Mouse (Mus musculus) cerebellum, postnatal 4 days (tissue): ENCODE data around the gene Ano6.

Experiments used
- DNase-seq, 2 experiments: peaks; one replicate each; pipeline ENCODE4 v3.0.0; 2022; ENCODE audit warnings: low spot score in 2 of 2, mixed read lengths in 1 of 2

The Ano6 gene

DNA sequence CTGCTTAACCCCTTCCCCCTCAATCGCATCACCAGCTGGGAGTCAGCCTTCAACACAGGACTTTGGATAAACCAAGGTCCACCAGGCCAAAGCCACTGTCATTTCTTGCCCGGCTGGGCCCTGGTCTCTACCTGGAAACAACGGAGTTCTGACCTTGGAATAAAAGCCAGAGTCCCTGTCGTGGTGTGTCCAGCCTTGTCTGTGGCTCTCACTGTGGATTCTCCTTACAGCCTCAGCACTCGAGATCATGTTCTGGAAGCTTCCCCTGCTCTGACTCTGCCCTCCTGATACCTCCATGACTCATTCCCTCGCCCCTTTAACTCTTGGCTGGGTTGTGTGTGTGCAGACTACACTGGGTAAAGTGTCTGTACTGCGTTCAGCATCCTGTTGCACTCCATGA lies 180.0 kb downstream of the Ano6 start:
- DNase-seq: no peak

DNA sequence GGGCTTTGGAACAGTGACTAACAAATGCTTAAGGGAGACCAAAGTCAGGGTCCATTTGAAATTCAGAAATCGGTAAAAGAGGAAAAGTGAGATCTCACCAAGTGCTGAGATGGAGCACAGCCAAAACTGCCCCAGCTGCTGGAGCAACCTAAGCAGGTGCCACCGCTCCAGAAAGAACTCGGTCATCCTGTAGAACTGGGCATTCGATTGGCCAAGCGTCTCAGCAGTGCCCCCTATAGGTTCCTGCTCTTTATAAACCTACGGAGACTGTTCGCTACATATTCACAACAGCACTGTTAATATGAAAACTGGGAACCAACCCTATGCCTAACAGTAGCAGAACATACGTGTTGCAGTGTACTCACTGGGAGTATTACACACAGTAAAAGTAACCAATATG lies 180.7 kb downstream of the Ano6 start:
- DNase-seq: no peak

DNA sequence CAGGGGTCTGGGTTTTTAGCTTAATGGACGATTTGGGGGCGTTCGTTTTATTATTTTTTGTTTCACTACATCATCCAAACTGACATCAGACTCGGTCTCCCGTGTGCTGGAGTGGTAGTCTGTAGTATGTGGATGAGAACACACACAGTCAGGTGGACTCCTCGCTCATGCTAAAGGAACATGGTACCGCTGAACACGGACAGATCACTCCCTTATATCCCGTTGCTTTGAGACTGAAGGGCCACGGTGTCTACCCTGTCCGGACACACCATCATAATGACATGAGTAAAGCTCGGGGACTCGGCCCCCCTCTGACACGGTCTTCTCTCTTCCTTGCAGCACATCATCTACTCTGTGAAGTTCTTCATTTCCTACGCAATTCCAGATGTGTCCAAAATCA lies 181.5 kb downstream of the Ano6 start:
- DNase-seq: no peak

DNA sequence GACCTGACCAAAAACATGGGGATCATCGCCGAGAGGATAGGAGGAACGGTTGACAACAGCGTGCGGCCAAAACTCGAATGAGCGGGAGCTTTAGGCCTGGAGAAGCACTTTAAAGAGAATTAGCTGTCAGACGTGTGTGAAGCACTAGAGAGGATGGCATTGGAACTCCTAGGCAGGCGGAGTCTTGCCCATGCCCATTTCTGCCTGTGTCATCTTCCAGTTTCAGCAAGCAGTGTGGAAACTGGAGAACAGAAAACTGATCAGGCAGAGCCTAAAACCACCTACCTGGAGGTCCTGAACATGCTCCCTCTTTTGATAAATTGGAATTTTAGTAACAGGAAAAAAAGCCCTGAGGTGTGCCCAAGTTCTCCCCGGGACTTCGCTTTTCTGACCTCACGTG lies 182.0 kb downstream of the Ano6 start:
- no peak for DNase-seq

DNA sequence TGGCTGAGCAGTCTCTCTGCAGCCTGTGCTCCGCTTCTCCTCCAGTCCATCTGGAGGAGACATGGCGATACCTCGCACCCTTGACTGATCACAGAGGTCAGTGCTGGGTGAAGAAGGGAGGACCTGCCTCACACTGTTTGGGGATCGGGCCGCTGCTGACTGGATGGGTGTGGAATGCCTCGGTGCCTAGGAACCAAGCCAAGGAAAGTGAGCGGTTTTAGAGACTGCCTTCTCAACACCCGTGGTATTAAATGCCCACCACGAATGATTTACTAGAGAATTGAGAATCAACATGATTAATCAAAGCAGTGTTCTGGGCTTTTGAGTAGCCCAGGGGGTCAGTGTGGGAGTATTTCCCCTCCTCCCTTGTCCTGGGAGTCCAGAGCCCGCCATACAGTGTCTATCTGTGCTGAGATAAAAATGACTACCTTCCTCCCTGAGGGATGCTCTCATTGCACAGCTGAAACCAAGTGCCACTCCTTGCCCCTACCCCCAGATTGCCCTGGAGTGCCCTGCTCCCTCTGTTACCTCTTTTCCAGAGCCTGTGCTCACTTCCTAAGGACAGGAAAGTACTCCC lies 183.5 kb downstream of the Ano6 start:
- DNase-seq: no peak

DNA sequence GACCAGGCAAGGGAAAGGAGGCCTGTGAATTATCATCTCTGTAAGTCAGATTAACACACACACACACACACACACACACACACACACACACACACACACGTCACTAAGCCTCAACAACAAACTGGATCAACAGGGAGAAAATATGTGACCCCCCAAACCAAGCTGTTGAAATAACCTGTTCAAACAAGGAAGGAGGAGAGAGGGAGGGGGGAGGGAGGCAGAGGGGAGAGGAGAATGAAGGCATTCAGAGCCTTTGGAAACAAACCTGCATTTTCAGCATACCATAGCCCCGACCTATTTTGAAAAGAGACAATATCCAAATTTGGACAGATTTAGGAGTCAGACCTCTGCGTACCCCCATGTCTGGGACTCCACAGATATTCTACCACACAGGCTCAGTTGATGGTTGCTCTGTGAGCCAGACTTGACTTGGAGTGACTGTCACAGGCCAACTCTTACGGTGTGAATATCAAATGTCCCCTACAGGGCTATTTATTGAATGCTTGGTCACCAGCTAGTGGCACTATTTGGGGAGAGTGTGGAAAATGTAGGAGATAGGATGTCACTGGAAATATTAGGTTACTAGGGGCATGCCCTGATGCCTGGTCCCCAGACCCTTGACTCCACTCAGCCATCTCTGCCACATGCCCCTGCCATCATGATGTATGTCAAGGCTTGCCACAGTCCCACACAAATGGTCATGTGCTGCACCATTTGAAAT lies 185.7 kb downstream of the Ano6 start:
- no peak for DNase-seq

DNA sequence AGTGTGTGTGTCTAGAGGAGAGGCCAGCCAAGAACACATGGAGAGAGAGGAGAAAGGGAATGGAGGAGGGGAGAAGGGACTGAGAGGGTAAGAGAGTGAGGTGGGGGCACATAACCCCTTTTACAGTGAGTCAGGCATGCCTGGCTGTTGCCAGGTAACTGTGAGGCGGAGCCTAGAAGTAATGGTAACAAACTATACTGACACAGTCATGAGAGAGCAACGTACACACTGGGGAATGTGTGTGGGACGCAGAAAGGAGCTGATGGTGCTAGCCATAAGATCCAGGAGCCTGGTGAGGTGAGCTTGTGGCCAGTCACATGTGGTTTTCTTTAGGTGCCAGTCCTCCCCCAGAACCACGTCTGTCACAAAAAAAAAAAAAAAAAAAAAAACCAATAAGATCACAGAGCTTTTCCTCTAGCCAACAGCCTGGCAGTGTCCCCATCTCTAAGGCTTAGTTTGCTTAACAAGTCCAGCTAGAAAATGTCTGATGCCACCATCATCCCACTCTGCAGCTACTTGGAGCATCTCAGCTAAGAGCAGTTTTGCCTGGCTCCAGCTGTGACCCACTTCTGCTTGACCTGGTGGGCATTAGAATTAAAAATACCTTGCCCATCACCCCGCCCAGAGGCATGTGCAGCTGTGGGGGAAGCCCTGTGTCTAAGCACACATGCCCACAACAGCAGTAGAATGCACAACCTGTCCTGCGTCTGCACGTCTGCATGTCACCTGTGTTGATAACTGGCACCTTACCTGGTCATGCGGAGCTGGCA lies 186.7 kb downstream of the Ano6 start:
- no peak for DNase-seq

DNA sequence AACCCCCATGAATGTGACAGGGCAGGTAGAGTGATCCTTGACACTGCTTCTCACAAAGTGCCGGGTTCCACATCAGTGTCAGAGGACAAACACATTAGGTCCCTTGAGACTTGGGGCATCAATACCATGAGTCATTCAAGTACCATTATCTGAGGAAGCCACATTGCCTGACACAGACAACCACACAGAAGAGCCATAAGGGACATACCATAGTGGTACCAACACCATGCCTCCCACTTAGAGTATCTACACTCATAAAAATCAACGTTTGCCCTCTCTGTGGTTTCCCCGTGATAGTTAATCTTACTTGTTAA lies 187.3 kb downstream of the Ano6 start:
- no peak for DNase-seq

DNA sequence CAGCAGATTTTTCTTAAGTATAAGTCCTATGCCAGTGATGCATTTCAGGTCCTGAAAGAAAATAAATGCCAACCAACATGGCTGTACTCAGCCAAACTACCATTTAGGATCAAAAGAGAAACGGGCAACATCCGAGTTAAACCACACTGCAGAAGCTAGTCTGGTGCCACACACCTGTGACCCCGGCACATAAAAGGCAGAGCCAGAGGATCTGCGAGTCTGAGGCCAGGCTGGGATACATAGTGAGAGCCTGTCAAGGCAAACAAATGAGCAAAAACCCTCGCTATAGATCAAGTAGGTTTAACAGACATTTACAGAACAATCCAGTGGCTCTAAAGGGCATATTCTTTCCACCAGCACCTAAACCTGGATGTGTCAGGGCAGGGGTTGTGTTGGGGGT lies 190.0 kb downstream of the Ano6 start:
- DNase-seq: no peak

DNA sequence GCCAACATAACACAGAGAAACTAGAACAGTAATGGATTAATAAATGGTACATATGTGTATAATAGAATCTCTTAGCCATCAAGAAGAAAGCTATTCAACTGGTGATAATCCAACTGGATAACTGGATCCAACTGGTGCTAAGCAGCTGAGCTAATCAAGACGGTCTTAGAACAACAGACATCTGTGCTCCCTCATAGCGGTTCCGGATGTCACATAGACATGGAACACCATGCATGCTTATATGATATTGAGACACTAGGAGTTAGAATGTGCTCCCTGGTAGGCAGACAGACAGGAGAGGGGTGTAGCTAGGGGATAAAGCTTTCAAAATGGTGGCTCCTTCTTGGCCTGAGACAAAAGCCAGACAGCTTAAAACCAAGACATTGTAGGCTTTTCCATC lies 197.3 kb downstream of the Ano6 start:
- DNase-seq: no peak

DNA sequence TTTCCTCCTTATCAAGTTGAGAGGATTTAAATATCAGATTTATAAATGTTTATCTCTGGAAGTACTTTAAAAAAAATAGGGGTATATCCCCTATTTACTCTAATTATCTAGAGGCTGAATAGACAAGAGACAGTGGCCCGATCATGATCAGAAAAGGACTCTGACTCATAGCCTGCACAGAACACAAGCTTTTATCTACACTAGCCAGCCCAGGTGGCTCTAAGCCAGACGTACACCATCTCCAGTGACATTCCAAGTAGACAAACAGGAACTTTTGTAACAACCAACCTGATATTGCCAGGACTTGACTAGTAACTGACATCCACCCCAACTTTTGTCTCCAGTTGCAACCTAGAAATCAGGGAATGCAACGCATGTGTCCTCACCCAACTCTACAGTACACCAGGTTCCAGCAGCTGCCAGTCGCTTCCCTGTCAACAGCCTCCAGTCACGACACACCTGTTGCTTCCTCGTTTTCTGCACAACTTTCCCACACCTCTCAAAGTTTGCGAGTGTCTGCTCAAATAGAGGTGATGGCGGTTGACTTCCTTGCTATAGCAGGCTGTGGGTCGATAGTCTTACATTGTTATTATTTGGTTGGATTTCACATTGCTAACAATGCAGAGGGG lies 199.0 kb downstream of the Ano6 start:
- DNase-seq: no peak

DNA sequence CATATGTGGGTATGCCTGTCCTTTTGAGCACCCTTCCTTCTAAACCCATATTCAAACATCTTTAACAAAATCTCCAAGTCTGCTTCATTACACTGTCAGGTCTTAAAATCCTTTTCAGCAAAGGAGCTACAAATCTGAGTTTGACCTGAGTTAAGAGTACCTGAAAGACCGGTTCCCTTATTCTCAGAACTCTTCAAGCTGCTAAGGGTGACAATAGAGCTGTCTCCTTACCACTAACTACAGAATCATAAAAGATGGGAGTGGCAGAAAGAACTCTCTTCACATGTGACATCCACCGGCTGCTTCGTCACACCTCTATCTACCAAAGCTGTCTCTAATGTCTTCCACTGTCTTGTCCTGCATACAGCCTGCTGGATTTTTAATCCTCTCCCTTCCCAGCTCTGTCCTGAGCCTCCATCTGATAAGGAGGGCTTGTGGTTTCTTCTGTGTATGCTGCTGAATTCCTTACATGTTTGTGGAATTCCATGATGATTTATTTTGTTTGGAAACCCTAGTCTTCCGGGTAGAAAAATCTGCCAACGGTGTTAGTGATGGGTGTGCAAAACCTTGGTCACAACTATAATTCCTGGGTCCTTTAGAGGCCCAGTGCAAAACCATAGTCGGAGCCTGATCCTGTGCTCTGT lies 212.4 kb downstream of the Ano6 start:
- DNase-seq: no peak

DNA sequence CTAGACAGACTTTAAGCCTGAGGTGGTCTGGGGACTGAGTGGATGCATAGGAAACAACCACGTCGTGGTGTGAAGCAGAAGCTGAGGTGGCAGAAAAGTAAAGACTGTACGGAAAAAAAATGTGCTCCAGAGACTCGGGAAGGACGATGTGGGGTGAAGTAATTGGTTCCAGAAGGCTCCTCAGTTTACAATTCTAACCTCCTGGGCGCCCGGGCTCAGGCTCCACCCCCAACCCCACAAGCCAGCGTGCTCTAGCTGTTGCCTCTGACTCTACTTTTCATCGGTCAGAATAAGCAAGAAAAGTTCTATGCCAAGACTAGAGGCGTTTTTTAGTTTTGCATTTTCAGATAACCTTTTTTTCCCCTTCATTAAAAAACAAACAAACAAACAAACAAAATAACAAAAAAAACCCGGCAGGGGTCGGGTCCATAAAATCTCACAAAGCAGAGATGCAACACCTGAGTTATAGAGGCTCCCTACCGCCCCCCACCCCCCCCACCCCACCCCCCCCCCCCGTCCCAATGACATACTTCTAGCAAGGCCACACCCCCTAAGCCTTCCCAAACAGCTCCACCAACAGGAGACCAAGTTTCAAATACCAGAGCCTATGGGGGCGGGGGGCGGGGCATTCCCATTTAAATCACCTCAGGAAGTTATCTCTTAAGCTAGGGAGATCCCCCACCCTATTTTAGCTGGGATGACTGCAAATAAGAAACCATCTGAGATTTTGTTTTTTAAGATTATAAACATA lies 221.2 kb downstream of the Ano6 start:
- DNase-seq: no peak

DNA sequence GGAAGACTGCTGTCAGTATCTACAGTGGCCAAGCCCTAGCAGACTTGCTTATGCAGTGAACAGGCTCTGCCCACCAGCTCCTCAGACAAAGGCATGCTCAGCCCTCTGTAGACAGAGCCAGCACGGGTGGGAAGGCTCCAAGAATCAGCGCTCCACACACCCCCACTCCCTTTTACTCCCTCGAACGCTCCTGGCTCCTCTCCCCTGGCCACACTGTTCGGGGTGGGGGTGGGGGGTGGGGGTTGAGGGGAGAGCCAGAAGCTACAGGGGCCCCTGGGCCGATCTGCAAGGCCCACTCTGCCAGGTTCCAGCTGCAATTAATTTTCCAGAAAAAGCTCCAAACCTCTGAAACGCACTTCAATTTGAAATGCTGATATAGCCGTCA lies 221.7 kb downstream of the Ano6 start:
- no peak for DNase-seq

DNA sequence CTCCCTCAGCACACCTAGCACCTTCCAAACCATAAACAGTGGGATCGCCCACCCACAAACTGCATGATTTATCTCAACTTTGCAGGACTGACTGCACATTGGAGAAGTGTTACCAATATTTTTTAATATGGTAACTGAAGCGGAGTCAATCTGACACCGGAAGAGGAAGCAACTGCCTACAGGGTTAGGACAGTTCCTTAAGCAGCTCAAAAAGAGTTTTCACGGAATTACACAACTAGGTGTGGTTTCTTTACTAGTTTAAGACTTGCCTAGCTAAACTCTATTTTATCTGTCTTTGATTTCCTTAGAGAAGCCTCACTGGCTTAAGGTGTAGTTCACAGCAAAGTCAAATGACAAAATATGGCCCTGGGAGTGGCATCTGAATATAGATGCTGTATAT lies 223.9 kb downstream of the Ano6 start:
- DNase-seq: no peak

DNA sequence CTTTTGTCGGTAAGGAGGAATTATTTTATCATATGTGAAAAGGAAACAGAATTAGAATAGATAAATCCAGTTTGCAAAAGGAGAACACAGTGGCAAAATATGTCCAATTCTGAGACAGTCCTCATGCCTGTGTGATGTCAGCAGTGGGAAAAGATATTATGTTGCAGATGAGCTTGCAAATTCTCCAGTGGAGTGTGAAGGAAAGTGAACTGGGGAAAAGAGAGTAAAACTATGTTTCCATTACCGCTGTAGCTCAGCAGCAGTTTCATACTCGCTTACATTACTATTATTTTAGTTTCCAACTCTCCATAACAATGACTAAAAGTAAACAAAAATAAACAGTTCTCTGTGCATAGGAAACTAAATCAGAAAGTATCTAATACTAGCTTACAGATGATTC lies 229.8 kb downstream of the Ano6 start:
- DNase-seq: no peak

DNA sequence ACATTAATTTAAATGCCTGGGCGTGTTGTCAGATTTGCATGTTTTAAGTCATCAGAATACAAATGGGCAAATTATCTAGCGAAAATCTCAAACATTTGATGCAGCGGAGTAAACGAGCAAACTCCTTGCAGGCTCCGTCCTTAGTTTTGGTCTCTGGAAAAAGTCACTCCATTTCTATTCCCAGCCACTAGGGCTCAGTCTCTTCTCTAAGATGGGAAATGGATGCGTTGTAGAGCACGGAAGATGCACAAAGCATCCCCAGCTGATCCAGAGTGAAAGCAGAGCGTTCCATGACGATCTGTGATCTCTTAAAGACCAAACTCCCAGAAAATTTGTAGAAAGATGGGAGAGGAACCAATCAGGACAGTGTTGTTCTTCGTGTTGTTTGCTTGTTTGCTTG lies 230.9 kb downstream of the Ano6 start:
- DNase-seq: peak in 1 of 2 experiments; percentile 8
